26 mouse cellular contexts compared by ENCODE assay signal in the genomic region with DNA sequence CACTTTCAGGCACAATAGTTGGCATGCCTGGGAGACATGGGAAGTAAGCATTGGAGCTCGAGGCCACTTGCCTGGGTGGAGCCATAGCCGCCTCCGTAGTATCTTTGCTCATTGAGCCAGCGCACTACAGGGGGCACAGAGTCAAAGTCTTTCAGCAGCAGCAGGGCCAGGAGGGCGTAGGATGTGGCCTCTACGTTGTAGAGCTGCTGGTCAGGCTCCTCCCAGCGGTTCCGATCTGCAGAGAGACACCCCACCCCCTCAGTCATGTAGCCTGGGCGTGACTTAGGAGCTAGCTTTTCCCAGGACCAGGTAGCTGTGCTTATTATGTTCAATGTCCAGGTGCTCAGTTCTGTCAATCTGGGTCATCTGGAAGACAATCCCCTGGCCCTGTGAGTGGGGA. TPM values are rescaled to one million over a fixed set of nuclear protein-coding genes. Genes with fewer than 3 reads are reported as not detected.
"Had no signal": no experiment of that assay in that cellular context is flagged by ENCODE, and none has a peak within 500 bp of the region (broad histone marks: within the 10 kb centered on the region; RNA-seq: fewer than 3 reads in every experiment).

No protein-coding gene starts in this region.

- H3K36me3 ChIP-seq: intestine, embryonic 15.5 days; kidney, embryonic 15.5 days; limb, embryonic 12.5 days; limb, embryonic 15.5 days; midbrain, embryonic 12.5 days; midbrain, embryonic 15.5 days; neural tube, embryonic 12.5 days; neural tube, embryonic 15.5 days had no signal

- H3K4me1 ChIP-seq: intestine, embryonic 15.5 days; kidney, embryonic 15.5 days; limb, embryonic 12.5 days; limb, embryonic 15.5 days; midbrain, embryonic 12.5 days; neural tube, embryonic 12.5 days had no signal

- H3K27ac ChIP-seq: intestine, embryonic 15.5 days; kidney, embryonic 15.5 days; limb, embryonic 12.5 days; limb, embryonic 15.5 days; macrophage; midbrain, embryonic 12.5 days; midbrain, embryonic 15.5 days; neural tube, embryonic 12.5 days; neural tube, embryonic 15.5 days had no signal

- H3K27me3 ChIP-seq: intestine, embryonic 15.5 days; kidney, embryonic 15.5 days; limb, embryonic 15.5 days; midbrain, embryonic 12.5 days; midbrain, embryonic 15.5 days; neural tube, embryonic 12.5 days; neural tube, embryonic 15.5 days had no signal

- DNase-seq: kidney, adult 11 months; kidney, adult 8-10 months; kidney, postnatal 10 days; kidney, postnatal 36 days; left cerebral cortex, postnatal 4 days; lung, embryonic 14.5 days; right cerebral cortex, adult 18-20 months; right cerebral cortex, postnatal 14 days; spleen, adult 18-20 months; thymus, adult 18-20 months; thymus, postnatal 36 days had no signal

- H3K9ac ChIP-seq: intestine, embryonic 15.5 days; kidney, embryonic 15.5 days; limb, embryonic 12.5 days; limb, embryonic 15.5 days; lung, embryonic 14.5 days; midbrain, embryonic 12.5 days; midbrain, embryonic 15.5 days; neural tube, embryonic 12.5 days; neural tube, embryonic 15.5 days had no signal

- H3K9me3 ChIP-seq: intestine, embryonic 15.5 days; kidney, embryonic 15.5 days; limb, embryonic 15.5 days; midbrain, embryonic 12.5 days; midbrain, embryonic 15.5 days; neural tube, embryonic 12.5 days; neural tube, embryonic 15.5 days had no signal

- H3K4me3 ChIP-seq: intestine, embryonic 15.5 days; kidney, embryonic 15.5 days; limb, embryonic 12.5 days; limb, embryonic 15.5 days; midbrain, embryonic 12.5 days; midbrain, embryonic 15.5 days; neural tube, embryonic 12.5 days; neural tube, embryonic 15.5 days had no signal

- H3K4me2 ChIP-seq: intestine, embryonic 15.5 days; kidney, embryonic 15.5 days; limb, embryonic 12.5 days; limb, embryonic 15.5 days; lung, embryonic 14.5 days; midbrain, embryonic 12.5 days; midbrain, embryonic 15.5 days; neural tube, embryonic 12.5 days; neural tube, embryonic 15.5 days had no signal

- ATAC-seq: intestine, embryonic 15.5 days; lung, postnatal 0 days; midbrain, embryonic 15.5 days had no signal

RNA-seq across cellular contexts. Expression of gene Tnfsf14, which starts 17.5 kb away (rescaled TPM):
- total RNA-seq: layer of hippocampus, adult 8-10 months; layer of hippocampus, postnatal 14 days; left cerebral cortex, adult 8-10 months; left cerebral cortex, postnatal 14 days; left cerebral cortex, postnatal 4 days had no signal
- polyA plus RNA-seq: midbrain, embryonic 15.5 days; neural tube, embryonic 15.5 days; testis, adult 2 months had no signal
